Mouse (Mus musculus) gastrocnemius, adult 18-20 months (tissue): ENCODE measurements around the gene Zgrf1. TPM values are rescaled to one million over a fixed set of nuclear protein-coding genes. Genes with fewer than 3 reads are reported as not detected.

Experiments used
- DNase-seq: peaks from one replicate; pipeline ENCODE4 v3.0.0; 2021; ENCODE audit warnings: low spot score
- microRNA-seq: library from miRNA; unstranded; fragments of <30 nt; microRNA quantifications from one replicate; pipeline ENCODE4 v1.2.0, GENCODE M21; 2021
- total RNA-seq, 2 experiments: library from RNA; stranded (reverse); gene quantifications; 2 replicates each; pipeline ENCODE4 v1.2.3; 2021

The Zgrf1 gene
- total RNA-seq, 2 experiments from 2014 or later = 0.82 to 0.88 TPM

- DNase-seq = no peak
Measured at GRCm38 (mm10) chr3:127639875-127640761, 86.8 kb downstream of the Zgrf1 start.

DNA sequence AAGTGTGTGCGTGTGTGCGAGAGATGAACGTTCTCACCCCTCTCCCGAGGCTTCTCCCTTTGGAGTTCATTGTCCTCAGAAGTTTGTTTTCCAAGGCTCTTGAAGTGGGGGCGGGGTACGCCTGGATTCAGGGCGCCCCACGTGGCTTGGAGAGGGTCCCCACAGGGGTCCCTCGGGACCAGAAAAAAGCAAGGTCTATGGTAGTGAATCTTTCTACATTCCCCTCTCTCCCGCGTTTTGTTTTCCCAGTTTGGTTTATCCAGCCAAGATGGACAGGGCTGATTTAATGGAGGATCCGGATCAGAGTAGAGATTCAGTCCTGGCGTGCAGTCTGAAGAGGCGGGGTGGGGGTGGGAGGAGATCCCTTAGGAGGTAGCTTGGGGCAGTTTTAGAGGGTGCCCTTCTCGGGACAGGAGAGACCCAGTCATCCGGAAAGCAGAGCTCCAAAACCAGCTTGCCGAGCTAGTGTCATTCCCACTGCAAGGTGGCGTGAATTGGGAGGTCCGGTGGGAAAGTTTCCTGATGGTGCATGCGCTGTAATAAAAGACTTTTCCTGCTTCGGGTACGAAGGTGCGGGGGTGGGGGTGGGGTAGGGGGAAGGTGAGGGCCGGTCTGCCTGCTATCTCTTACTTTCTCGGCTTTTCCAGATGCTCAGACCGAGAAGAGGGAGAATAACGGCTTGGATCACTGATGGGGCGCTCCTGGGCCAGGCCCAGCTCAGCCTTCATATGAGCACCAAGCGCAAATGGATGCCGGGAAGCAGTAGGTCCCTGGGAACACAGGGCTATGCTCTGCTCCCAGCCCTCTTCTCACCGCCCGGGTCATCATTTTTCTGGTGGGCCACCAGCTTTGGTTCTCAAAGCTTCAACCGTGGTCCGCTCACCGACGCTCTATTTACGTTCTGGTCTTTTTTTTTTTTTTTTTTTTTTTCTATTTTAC is 87.7 kb downstream of the Zgrf1 start:
- DNase-seq = no peak

DNA sequence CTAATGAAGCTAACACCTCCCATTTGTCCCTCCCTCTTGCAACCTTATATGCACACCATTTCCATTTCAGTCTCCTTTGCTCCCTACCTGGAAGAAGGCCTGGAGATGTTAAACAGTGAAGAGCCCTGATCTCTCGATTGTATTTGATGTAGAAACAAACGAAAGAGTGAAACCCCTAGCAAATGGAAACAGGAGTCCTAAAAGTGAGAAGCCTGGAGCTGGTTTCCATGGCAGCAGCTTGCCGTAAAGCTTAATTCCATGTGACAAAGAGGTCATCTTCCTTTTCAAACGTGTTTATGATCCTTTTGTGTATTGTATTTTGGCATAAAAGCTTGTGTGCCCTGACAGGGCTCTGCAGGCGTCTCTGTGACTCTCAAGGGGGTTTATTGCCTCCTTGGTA is 88.9 kb downstream of the Zgrf1 start:
- DNase-seq = no peak

GRCm38 (mm10) chr3:127646156-127646825 is 93.0 kb downstream of the Zgrf1 start:
- no peak for DNase-seq

DNA sequence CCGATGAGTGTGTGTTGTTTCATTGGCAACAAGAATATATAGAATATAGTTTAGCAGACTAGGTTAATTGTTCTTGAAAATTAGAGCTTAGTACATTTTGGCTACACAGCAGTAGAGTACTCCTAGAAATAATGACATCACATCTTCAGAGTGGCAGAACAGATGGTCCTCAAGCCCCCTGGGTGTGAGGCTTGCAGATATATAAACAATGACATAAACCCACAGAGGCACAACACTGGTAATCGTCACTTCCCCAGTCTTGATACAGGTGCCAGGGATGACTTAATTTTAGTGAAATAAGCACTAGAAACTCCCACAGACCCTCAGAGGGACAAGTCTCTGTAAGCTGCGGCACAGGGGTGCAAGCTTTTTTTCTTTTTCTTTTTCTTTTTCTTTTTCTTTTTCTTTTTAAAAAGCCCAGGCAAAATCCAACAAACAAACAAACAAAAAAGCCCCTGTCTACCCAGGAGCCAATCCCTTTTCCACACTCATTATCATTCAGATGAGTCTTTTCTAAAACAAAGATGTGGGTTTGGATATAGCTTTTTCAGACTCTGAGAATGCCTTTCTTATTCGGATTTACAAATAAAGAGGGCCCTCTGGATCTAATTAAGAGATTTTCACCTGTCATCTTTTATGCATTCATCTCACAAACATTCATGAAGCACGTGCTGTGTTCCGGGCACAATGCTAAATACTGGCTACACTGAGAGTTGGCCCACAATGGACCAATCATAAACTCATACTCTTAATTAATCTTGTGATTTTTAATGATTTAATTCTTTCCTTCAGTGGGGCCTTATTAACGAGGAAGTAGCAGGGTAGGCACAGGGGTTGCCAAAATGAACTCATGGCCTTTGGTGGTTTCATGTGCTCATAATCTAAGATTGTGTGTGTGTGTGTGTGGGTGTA is 98.7 kb downstream of the Zgrf1 start:
- DNase-seq = no peak

DNA sequence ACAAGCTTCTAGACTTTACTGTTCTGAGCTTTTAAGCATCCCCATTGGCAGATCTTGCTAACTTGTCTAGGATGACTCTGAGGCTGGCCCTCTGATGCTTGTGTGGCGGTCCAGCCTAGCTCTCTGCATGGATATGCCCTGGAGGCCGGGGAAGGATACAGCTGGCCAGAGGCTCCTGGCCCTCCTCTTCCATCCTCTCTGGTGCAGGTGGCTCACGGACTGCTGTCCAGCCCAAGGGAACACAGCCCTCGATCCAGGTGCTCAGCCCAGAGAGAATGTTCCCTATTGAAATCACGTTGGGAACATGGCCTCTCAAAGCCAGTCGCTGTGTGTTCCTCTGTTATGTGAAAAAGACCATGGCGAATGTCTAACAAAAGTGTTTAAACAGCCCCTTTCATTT is 107.4 kb downstream of the Zgrf1 start:
- no peak for DNase-seq

DNA sequence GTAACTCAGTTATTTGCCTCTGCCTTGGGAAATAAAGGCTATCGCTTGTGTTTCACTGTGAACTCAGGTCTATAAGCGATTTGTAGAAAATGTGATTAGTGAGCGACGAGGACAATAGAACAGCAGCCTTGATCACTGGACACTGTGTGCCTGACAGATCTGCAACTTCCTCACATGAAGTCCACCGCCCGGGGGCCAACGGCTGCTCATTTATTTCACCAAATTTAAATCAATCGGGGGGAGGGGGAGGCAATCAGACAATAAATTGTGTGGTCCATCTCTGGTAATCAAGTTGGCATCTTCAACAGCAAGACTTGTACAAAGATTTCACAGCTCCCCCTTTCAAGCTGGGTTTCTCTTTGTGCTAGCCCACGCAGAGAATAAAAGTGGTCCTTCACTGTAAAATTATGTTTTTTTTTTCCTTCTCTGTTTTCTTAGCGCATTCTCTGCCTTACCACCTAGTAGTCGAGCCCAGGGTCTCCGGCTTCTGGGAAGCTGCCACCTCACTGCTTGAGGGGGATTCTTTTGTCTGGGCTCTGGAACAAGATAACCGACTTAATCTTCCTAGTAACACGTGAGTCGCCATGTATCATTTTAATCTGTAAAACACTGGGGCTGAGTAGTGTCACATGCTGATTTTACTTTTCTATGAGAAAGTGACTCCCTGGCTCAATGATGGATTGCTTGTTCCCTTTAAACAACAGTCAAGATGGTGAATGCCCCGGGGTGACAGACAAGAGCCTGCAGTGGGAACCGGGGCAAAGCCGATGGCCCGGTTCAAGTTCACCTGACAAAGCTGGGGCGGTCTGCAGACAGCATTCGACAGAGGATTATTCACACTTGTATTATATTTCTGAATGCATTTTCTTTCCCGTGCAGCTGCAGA is 108.6 kb downstream of the Zgrf1 start:
- DNase-seq = no peak

Small RNA genes lying within 50 kb of the gene (microRNA-seq; reads per million reads assigned to microRNA genes)
- not detected for gene Mir302a
- not detected for gene Mir302b
- not detected for gene Mir302c
- 1.4 reads per million for gene Mir302d
- gene Mir367 = not detected

Other genes with a start within 250 kb of the Zgrf1 start
- gene Ank2, start 54.1 kb upstream of the Zgrf1 start, total RNA-seq = 100 to 1,000 TPM in 1 of 2 experiments, 10 to 100 TPM in 1; 91.2 to 119 TPM
- gene Larp7, start 140 bp upstream of the Zgrf1 start, total RNA-seq = 10 to 100 TPM in 1 of 2 experiments, 1 to 10 TPM in 1; 8.2 to 12.7 TPM
- not detected for gene Neurog2, start 79.6 kb downstream of the Zgrf1 start, total RNA-seq
- 1 to 10 TPM; 1.9 to 2.1 TPM for gene Alpk1, start 227.0 kb downstream of the Zgrf1 start, total RNA-seq
- 1 to 10 TPM; 1.1 to 2.9 TPM for gene Tifa, start 236.3 kb downstream of the Zgrf1 start, total RNA-seq